In the genomic region with DNA sequence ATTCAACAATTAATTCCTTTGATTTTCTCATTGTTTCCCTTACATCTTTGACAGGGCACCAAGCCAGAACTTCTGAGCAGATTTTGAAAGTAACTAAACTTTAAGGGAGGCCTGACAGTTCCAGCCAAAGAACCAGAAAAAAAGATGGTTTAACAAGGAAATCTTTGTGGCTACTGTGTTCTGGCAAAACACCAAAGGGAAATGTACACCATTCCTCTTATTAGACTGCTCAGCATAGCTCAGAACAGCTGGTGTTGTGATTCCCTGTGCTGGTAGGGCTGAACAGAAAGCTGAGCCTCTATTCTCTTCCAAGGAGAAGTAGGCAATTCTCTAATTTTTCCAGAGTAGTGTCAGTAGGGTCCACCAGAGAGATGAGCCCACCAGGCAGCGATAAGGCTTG, we compare ENCODE assay signal across 20 mouse cellular contexts.
A peak's percentile ranks its signal among the peaks of the same experiment; 100 is the strongest.
DNase-seq lines count a peak whose midpoint lies in the region; ATAC-seq and TF ChIP-seq lines count a peak whose summit lies in the region.
"Had no signal": no experiment of that assay in that cellular context is flagged by ENCODE, and none has a peak within 500 bp of the region (broad histone marks: within the 10 kb centered on the region; RNA-seq: fewer than 3 reads in every experiment).

No protein-coding gene starts in this region.

- no peak overlapping the region for H3K4me2 ChIP-seq in hindbrain, postnatal 0 days (ENCODE audit: low read depth, low read length)
- no peak overlapping the region for H3K4me2 ChIP-seq in hindbrain, embryonic 12.5 days (replicated peaks)
- H3K4me2 ChIP-seq in lung, embryonic 16.5 days (ENCODE audit: low read depth, low read length), result no peak overlapping the region
- H3K4me2 ChIP-seq in limb, embryonic 14.5 days (replicated peaks; ENCODE audit: low read depth, low read length, severe bottlenecking), result no peak overlapping the region
- H3K4me2 ChIP-seq: midbrain, embryonic 15.5 days had no signal

- H3K4me3 ChIP-seq in hindbrain, postnatal 0 days (ENCODE audit: low read length), result no peak overlapping the region
- no peak overlapping the region for H3K4me3 ChIP-seq in hindbrain, embryonic 12.5 days
- H3K4me3 ChIP-seq in lung, embryonic 16.5 days (ENCODE audit: low read length), result no peak overlapping the region
- H3K4me3 ChIP-seq in limb, embryonic 14.5 days (replicated peaks; ENCODE audit: low read length), result no peak overlapping the region
- H3K4me3 ChIP-seq: gastrocnemius, adult 2 months; heart, embryonic 10.5 days; midbrain, embryonic 15.5 days had no signal

- no peak for TF ChIP-seq CTCF in hindbrain, postnatal 0 days (IDR thresholded peaks at IDR 0.05; ENCODE audit: low read depth)

- no peaks in the 10 kb centered on the region for H3K36me3 ChIP-seq in hindbrain, postnatal 0 days (ENCODE audit: insufficient read depth, low read length)
- no peaks in the 10 kb centered on the region for H3K36me3 ChIP-seq in hindbrain, embryonic 12.5 days
- no peaks in the 10 kb centered on the region for H3K36me3 ChIP-seq in lung, embryonic 16.5 days (ENCODE audit: control insufficient read depth, insufficient read depth, low read length)
- H3K36me3 ChIP-seq in limb, embryonic 14.5 days (ENCODE audit: control insufficient read depth, insufficient read depth, low read length), result no peaks in the 10 kb centered on the region
- H3K36me3 ChIP-seq: heart, embryonic 10.5 days; midbrain, embryonic 15.5 days had no signal

- TF ChIP-seq POLR2A in limb, embryonic 14.5 days (IDR thresholded peaks at IDR 0.05; ENCODE audit: borderline replicate concordance, extremely low read depth, insufficient read depth, insufficient read length), result no peak

- no peak overlapping the region for H3K27ac ChIP-seq in hindbrain, postnatal 0 days
- H3K27ac ChIP-seq in hindbrain, embryonic 12.5 days, result no peak overlapping the region
- H3K27ac ChIP-seq in lung, embryonic 16.5 days (ENCODE audit: low read length), result no peak overlapping the region; the same call in 1 of the 2 replicates
- H3K27ac ChIP-seq in limb, embryonic 14.5 days (replicated peaks; ENCODE audit: low read depth, low read length), result no peak overlapping the region
- H3K27ac ChIP-seq: gastrocnemius, adult 2 months; heart, embryonic 10.5 days; midbrain, embryonic 15.5 days had no signal

- no peak for ATAC-seq in hindbrain, postnatal 0 days
- no peak for ATAC-seq in hindbrain, embryonic 12.5 days (ENCODE audit: low FRiP score)
- peak; percentile 56; the same call in 1 of the 2 replicates for ATAC-seq in lung, embryonic 16.5 days (ENCODE audit: low read depth)
- peak; percentile 53; the same call in 1 of the 2 replicates for ATAC-seq in limb, embryonic 14.5 days (ENCODE audit: low FRiP score, low read depth)
- ATAC-seq: hindbrain, embryonic 16.5 days; intestine, embryonic 16.5 days; midbrain, embryonic 15.5 days had no signal

- no peak overlapping the region for H3K9ac ChIP-seq in hindbrain, postnatal 0 days (replicated peaks; ENCODE audit: low read length)
- no peak overlapping the region for H3K9ac ChIP-seq in hindbrain, embryonic 12.5 days
- H3K9ac ChIP-seq in lung, embryonic 16.5 days (ENCODE audit: low read length), result no peak overlapping the region
- no peak overlapping the region for H3K9ac ChIP-seq in limb, embryonic 14.5 days (ENCODE audit: low read depth, low read length, severe bottlenecking)
- H3K9ac ChIP-seq: midbrain, embryonic 15.5 days had no signal

- no peaks in the 10 kb centered on the region for H3K27me3 ChIP-seq in hindbrain, postnatal 0 days (ENCODE audit: insufficient read depth, low read length)
- H3K27me3 ChIP-seq in hindbrain, embryonic 12.5 days, result no peaks in the 10 kb centered on the region
- H3K27me3 ChIP-seq in lung, embryonic 16.5 days (ENCODE audit: control insufficient read depth, insufficient read depth, low read depth, low read length), result no peaks in the 10 kb centered on the region
- H3K27me3 ChIP-seq in limb, embryonic 14.5 days (ENCODE audit: control insufficient read depth, insufficient read depth, low read length), result no peaks in the 10 kb centered on the region
- H3K27me3 ChIP-seq: midbrain, embryonic 15.5 days had no signal

- no peaks in the 10 kb centered on the region for H3K4me1 ChIP-seq in hindbrain, postnatal 0 days (ENCODE audit: insufficient read depth, low read length)
- no peaks in the 10 kb centered on the region for H3K4me1 ChIP-seq in hindbrain, embryonic 12.5 days
- no peaks in the 10 kb centered on the region for H3K4me1 ChIP-seq in lung, embryonic 16.5 days (replicated peaks; ENCODE audit: control insufficient read depth, insufficient read depth, low read length)
- H3K4me1 ChIP-seq in limb, embryonic 14.5 days (ENCODE audit: control insufficient read depth, insufficient read depth, low read length), result 0 out of 2 replicates have a peak, but pooled peaks cover 3% of the 10 kb centered on the region
- H3K4me1 ChIP-seq: heart, embryonic 10.5 days; midbrain, embryonic 15.5 days had no signal

- no peaks in the 10 kb centered on the region for H3K9me3 ChIP-seq in hindbrain, postnatal 0 days (ENCODE audit: low read length)
- H3K9me3 ChIP-seq in hindbrain, embryonic 12.5 days (replicated peaks), result no peaks in the 10 kb centered on the region
- no peaks in the 10 kb centered on the region for H3K9me3 ChIP-seq in lung, embryonic 16.5 days (ENCODE audit: control insufficient read depth, low read length)
- no peaks in the 10 kb centered on the region for H3K9me3 ChIP-seq in limb, embryonic 14.5 days (ENCODE audit: control insufficient read depth, low read length)
- H3K9me3 ChIP-seq: heart, embryonic 10.5 days; midbrain, embryonic 15.5 days had no signal

- peak; percentile 3 for DNase-seq in hindbrain, postnatal 0 days (ENCODE audit: low spot score)
- no peak for DNase-seq in lung, adult 18-20 months
- peak; percentile 29 for DNase-seq in brain, adult 2 months (ENCODE audit: low read depth, low spot score)
- DNase-seq in limb, embryonic 14.5 days (ENCODE audit: low spot score), result peak; percentile 74
- DNase-seq in adrenal gland, postnatal 14 days, result no peak
- DNase-seq: adrenal gland, postnatal 25 days; cerebellum, adult 11-12 months; cerebellum, postnatal 10 days; gastrocnemius, adult 2 months; kidney, adult 9 months; kidney, postnatal 36 days; lung, postnatal 4 days; right cerebral cortex, postnatal 4 days; thymus, adult 18-20 months had no signal

- 79% methylated on average over 1 of the region's 1 CpGs for WGBS in hindbrain, postnatal 0 days
- WGBS in hindbrain, embryonic 12.5 days, result 78% methylated on average over 1 of the region's 1 CpGs
- 88% methylated on average over 1 of the region's 1 CpGs for WGBS in lung, embryonic 16.5 days
- WGBS in limb, embryonic 14.5 days, result 88% methylated on average over 1 of the region's 1 CpGs

Comparison
In these comparisons a context has a peak if more than half of its experiments do, and no peak if none do; other contexts are left out.
1. ATAC-seq: peak in lung, embryonic 16.5 days (single experiment) and limb, embryonic 14.5 days (single experiment); none in hindbrain, postnatal 0 days (single experiment) and hindbrain, embryonic 12.5 days (single experiment).
2. DNase-seq: peak in hindbrain, postnatal 0 days (single experiment), brain, adult 2 months (single experiment) and limb, embryonic 14.5 days (single experiment); none in lung, adult 18-20 months (0 of 2) and adrenal gland, postnatal 14 days (single experiment).